Comparison of ENCODE assay signal across 13 mouse cellular contexts in genomic region chr9:99159932-99160331, GRCm38 (mm10).
"Had no signal": no experiment of that assay in that cellular context is flagged by ENCODE, and none has a peak within 500 bp of the region (broad histone marks: within the 10 kb centered on the region; RNA-seq: fewer than 3 reads in every experiment).

No protein-coding gene starts in this region.

- H3K27ac ChIP-seq: intestine, embryonic 15.5 days; limb, embryonic 12.5 days; lung, embryonic 15.5 days; midbrain, embryonic 10.5 days; midbrain, embryonic 15.5 days; neural tube, embryonic 13.5 days had no signal

- ATAC-seq: intestine, embryonic 15.5 days; midbrain, embryonic 15.5 days had no signal

- H3K4me3 ChIP-seq: intestine, embryonic 15.5 days; limb, embryonic 12.5 days; lung, embryonic 15.5 days; midbrain, embryonic 10.5 days; midbrain, embryonic 15.5 days; neural tube, embryonic 13.5 days had no signal

- DNase-seq: kidney, adult 8-10 months; kidney, postnatal 25 days; lung, postnatal 14 days; retina, postnatal 1 day; right cerebral cortex, postnatal 4 days; spleen, adult 18-20 months; thymus, postnatal 36 days had no signal

- H3K9me3 ChIP-seq: intestine, embryonic 15.5 days; limb, embryonic 12.5 days; lung, embryonic 15.5 days; midbrain, embryonic 10.5 days; midbrain, embryonic 15.5 days; neural tube, embryonic 13.5 days had no signal

- H3K4me1 ChIP-seq: intestine, embryonic 15.5 days; lung, embryonic 15.5 days had no signal

- H3K36me3 ChIP-seq: intestine, embryonic 15.5 days; limb, embryonic 12.5 days; lung, embryonic 15.5 days; midbrain, embryonic 10.5 days; midbrain, embryonic 15.5 days; neural tube, embryonic 13.5 days had no signal

- H3K27me3 ChIP-seq: intestine, embryonic 15.5 days; limb, embryonic 12.5 days; lung, embryonic 15.5 days; midbrain, embryonic 15.5 days; neural tube, embryonic 13.5 days had no signal

- H3K9ac ChIP-seq: intestine, embryonic 15.5 days; limb, embryonic 12.5 days; lung, embryonic 15.5 days; midbrain, embryonic 15.5 days; neural tube, embryonic 13.5 days had no signal

- H3K4me2 ChIP-seq: intestine, embryonic 15.5 days; limb, embryonic 12.5 days; lung, embryonic 15.5 days; midbrain, embryonic 15.5 days; neural tube, embryonic 13.5 days had no signal
